Mouse (Mus musculus) neural tube, embryonic 11.5 days (tissue): ENCODE measurements around the gene R3hdml. TPM values are rescaled to one million over a fixed set of nuclear protein-coding genes. Genes with fewer than 3 reads are reported as not detected.

ENCODE experiments used
- polyA plus RNA-seq: library from polyadenylated mRNA; unstranded; fragments of >200 nt; fragmentation: Nextera tagmentation; extraction: Ambion mirVana; gene quantifications from 2 replicates; pipeline ENCODE4 v1.2.1, GENCODE M21; 2014

Gene R3hdml
- polyA plus RNA-seq, 1 experiment from 2014 or later = 0.28 TPM

Other genes with a start within 250 kb of the R3hdml start
- gene Jph2, start 94.3 kb upstream of the R3hdml start, polyA plus RNA-seq = 0.50 and 0.52 TPM in 2 replicates
- 85.4 and 86.7 TPM in 2 replicates for gene Oser1, start 67.6 kb upstream of the R3hdml start, polyA plus RNA-seq
- 50.4 and 53.8 TPM in 2 replicates for gene Gdap1l1, start 53.8 kb upstream of the R3hdml start, polyA plus RNA-seq
- gene Fitm2, start 19.7 kb upstream of the R3hdml start, polyA plus RNA-seq = 12.7 and 13.9 TPM in 2 replicates
- not detected in 2 replicates for gene Hnf4a, start 14.5 kb downstream of the R3hdml start, polyA plus RNA-seq
- gene Ttpal, start 110.0 kb downstream of the R3hdml start, polyA plus RNA-seq = 46.4 and 47.3 TPM in 2 replicates
- 33.3 and 34.4 TPM in 2 replicates for gene Serinc3, start 152.8 kb downstream of the R3hdml start, polyA plus RNA-seq
- gene Pkig, start 166.1 kb downstream of the R3hdml start, polyA plus RNA-seq = 130 and 134 TPM in 2 replicates